16 mouse cellular contexts compared by ENCODE assay signal in genomic region chr3:99791316-99791715, GRCm38 (mm10).
DNase-seq lines count a peak whose midpoint lies in the region; ATAC-seq and TF ChIP-seq lines count a peak whose summit lies in the region.
"Had no signal": no experiment of that assay in that cellular context is flagged by ENCODE, and none has a peak within 500 bp of the region (broad histone marks: within the 10 kb centered on the region; RNA-seq: fewer than 3 reads in every experiment).

No protein-coding gene starts in this region.

- H3K4me2 ChIP-seq in lung, embryonic 14.5 days = no peak overlapping the region
- no peak overlapping the region for H3K4me2 ChIP-seq in kidney, embryonic 16.5 days (replicated peaks; ENCODE audit: low read depth, low read length)
- no peak overlapping the region for H3K4me2 ChIP-seq in limb, embryonic 14.5 days (replicated peaks; ENCODE audit: low read depth, low read length, severe bottlenecking)

- 64% methylated on average over 6 of the region's 6 CpGs for WGBS in lung, embryonic 14.5 days
- 26% methylated on average over 6 of the region's 6 CpGs for WGBS in kidney, adult 2 months
- 33% methylated on average over 6 of the region's 6 CpGs for WGBS in kidney, embryonic 16.5 days
- WGBS in limb, embryonic 14.5 days = 35% methylated on average over 6 of the region's 6 CpGs

- H3K27me3 ChIP-seq in lung, embryonic 14.5 days (ENCODE audit: insufficient read depth, low read length) = no peaks in the 10 kb centered on the region
- H3K27me3 ChIP-seq in kidney, adult 2 months (replicated peaks; ENCODE audit: control insufficient read depth, insufficient read depth, low read length) = no peaks in the 10 kb centered on the region
- no peaks in the 10 kb centered on the region for H3K27me3 ChIP-seq in kidney, embryonic 16.5 days (ENCODE audit: insufficient read depth, low read length)
- no peaks in the 10 kb centered on the region for H3K27me3 ChIP-seq in limb, embryonic 14.5 days (ENCODE audit: control insufficient read depth, insufficient read depth, low read length)

- H3K36me3 ChIP-seq in lung, embryonic 14.5 days (ENCODE audit: insufficient read depth) = no peaks in the 10 kb centered on the region
- H3K36me3 ChIP-seq in kidney, adult 2 months (ENCODE audit: control insufficient read depth, insufficient read depth, low read length) = no peaks in the 10 kb centered on the region
- H3K36me3 ChIP-seq in kidney, embryonic 16.5 days (ENCODE audit: insufficient read depth, low read length) = no peaks in the 10 kb centered on the region
- H3K36me3 ChIP-seq in limb, embryonic 14.5 days (ENCODE audit: control insufficient read depth, insufficient read depth, low read length) = no peaks in the 10 kb centered on the region
- H3K36me3 ChIP-seq: midbrain, embryonic 10.5 days had no signal

- no peak for TF ChIP-seq CTCF in lung, embryonic 14.5 days (IDR thresholded peaks at IDR 0.05; ENCODE audit: low read depth)
- no peak for TF ChIP-seq CTCF in kidney, adult 2 months (conservative IDR thresholded peaks at IDR 0.05; ENCODE audit: insufficient read depth, insufficient read length, low read depth, low read length)

- peak; percentile 47; the same call in 1 of the 2 replicates for ATAC-seq in lung, embryonic 14.5 days (ENCODE audit: insufficient read depth)
- ATAC-seq in kidney, embryonic 16.5 days (ENCODE audit: low FRiP score, low TSS enrichment) = peak; percentile 82
- ATAC-seq in limb, embryonic 14.5 days (ENCODE audit: low FRiP score, low read depth) = peak; percentile 59; the same call in 1 of the 2 replicates
- no peak for ATAC-seq in activated CD4-positive, CD25-positive, alpha-beta regulatory T cell, adult 4 months
- ATAC-seq: forebrain, embryonic 16.5 days; intestine, embryonic 16.5 days had no signal

- no peak for TF ChIP-seq POLR2A in kidney, adult 2 months (IDR thresholded peaks at IDR 0.05; ENCODE audit: low read depth, low read length)
- no peak for TF ChIP-seq POLR2A in limb, embryonic 14.5 days (IDR thresholded peaks at IDR 0.05; ENCODE audit: borderline replicate concordance, extremely low read depth, insufficient read depth, insufficient read length)

- H3K27ac ChIP-seq in lung, embryonic 14.5 days (ENCODE audit: low read depth) = no peak overlapping the region
- H3K27ac ChIP-seq in kidney, adult 2 months (ENCODE audit: insufficient read depth, low read depth, low read length) = no peak overlapping the region
- H3K27ac ChIP-seq in kidney, embryonic 16.5 days (ENCODE audit: low read length) = peak overlapping the region; percentile 2; the same call in 1 of the 2 replicates
- 0 out of 2 replicates have a peak overlapping the region, but pooled peaks have one; percentile 4 for H3K27ac ChIP-seq in limb, embryonic 14.5 days (replicated peaks; ENCODE audit: low read depth, low read length)
- H3K27ac ChIP-seq: heart, adult 2 months; liver, embryonic 14.5 days; midbrain, embryonic 10.5 days had no signal

- no peaks in the 10 kb centered on the region for H3K9me3 ChIP-seq in lung, embryonic 14.5 days (ENCODE audit: low read depth, low read length)
- H3K9me3 ChIP-seq in kidney, embryonic 16.5 days (ENCODE audit: low read length) = no peaks in the 10 kb centered on the region
- no peaks in the 10 kb centered on the region for H3K9me3 ChIP-seq in limb, embryonic 14.5 days (ENCODE audit: control insufficient read depth, low read length)
- H3K9me3 ChIP-seq: midbrain, embryonic 10.5 days had no signal

- no peak overlapping the region for H3K4me3 ChIP-seq in lung, embryonic 14.5 days (ENCODE audit: low read depth, low read length)
- no peak overlapping the region for H3K4me3 ChIP-seq in kidney, adult 2 months (ENCODE audit: insufficient read depth, low read depth, low read length)
- no peak overlapping the region for H3K4me3 ChIP-seq in kidney, embryonic 16.5 days (ENCODE audit: low read length)
- no peak overlapping the region for H3K4me3 ChIP-seq in limb, embryonic 14.5 days (replicated peaks; ENCODE audit: low read length)
- H3K4me3 ChIP-seq: heart, adult 2 months; midbrain, embryonic 10.5 days had no signal

- H3K9ac ChIP-seq in lung, embryonic 14.5 days = no peak overlapping the region
- H3K9ac ChIP-seq in kidney, embryonic 16.5 days (replicated peaks; ENCODE audit: low read length) = no peak overlapping the region
- H3K9ac ChIP-seq in limb, embryonic 14.5 days (ENCODE audit: low read depth, low read length, severe bottlenecking) = no peak overlapping the region
- H3K9ac ChIP-seq: liver, embryonic 14.5 days had no signal

- H3K4me1 ChIP-seq in lung, embryonic 14.5 days (ENCODE audit: insufficient read depth) = 0 out of 2 replicates have a peak, but pooled peaks cover 3% of the 10 kb centered on the region
- no peaks in the 10 kb centered on the region for H3K4me1 ChIP-seq in kidney, adult 2 months (ENCODE audit: control insufficient read depth, insufficient read depth, low read length)
- peaks cover 5% of the 10 kb centered on the region for H3K4me1 ChIP-seq in kidney, embryonic 16.5 days (ENCODE audit: insufficient read depth, low read length)
- peaks cover 16% of the 10 kb centered on the region for H3K4me1 ChIP-seq in limb, embryonic 14.5 days (ENCODE audit: control insufficient read depth, insufficient read depth, low read length)
- H3K4me1 ChIP-seq: midbrain, embryonic 10.5 days had no signal

- peak; percentile 26 for DNase-seq in lung, embryonic 14.5 days
- no peak for DNase-seq in lung, adult 18-20 months
- peak; percentile 81 for DNase-seq in kidney, adult 2 months
- peak; percentile 42 for DNase-seq in limb, embryonic 14.5 days (ENCODE audit: low spot score)
- DNase-seq in heart, postnatal 4 days = no peak
- DNase-seq: cerebellum, postnatal 25 days; heart, adult 2 months; left cerebral cortex, postnatal 4 days; lung, postnatal 4 days; right cerebral cortex, postnatal 25 days had no signal

Comparison
In these comparisons a context has a peak if more than half of its experiments do, and no peak if none do; other contexts are left out.
1. DNase-seq: peak in lung, embryonic 14.5 days (single experiment), kidney, adult 2 months (single experiment) and limb, embryonic 14.5 days (single experiment); none in lung, adult 18-20 months (0 of 2) and heart, postnatal 4 days (single experiment).
2. H3K27ac ChIP-seq: peak in kidney, embryonic 16.5 days (single experiment) and limb, embryonic 14.5 days (single experiment); none in lung, embryonic 14.5 days (single experiment) and kidney, adult 2 months (single experiment).